In the genomic region with DNA sequence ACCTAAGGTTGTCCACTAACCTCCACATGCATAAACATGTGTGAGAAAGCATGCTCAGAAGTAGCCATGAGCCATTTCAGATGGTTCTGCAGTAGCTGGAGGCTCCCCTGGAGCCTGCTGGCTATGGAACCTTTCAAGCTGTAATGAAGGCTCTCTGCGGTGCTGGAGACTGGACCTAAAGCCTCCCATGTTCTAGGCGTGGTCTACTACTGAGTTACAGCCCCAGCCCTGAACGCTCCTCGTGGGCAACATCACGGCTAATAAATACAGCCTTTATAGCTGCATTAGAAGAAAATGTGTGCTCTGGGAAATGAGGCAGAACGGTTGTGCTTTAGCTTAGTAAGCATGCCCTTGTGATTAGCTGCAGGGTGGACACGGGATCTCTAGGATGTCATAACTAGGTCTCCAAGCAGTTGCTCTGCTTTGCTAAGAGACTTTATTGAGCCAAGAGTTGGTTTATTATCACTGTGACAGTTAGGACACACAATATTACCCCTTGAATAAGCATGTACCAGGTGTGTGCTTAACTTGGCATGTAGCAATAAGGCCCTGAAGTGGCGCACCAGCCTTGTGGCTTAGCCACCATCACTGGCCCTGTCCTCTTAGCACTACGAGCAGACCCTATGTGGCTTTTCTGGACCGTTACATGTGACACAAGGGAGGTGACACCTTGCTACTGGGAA, we compare ENCODE assay signal across 15 mouse cellular contexts.
DNase-seq lines count a peak whose midpoint lies in the region; ATAC-seq and TF ChIP-seq lines count a peak whose summit lies in the region.
"Had no signal": no experiment of that assay in that cellular context is flagged by ENCODE, and none has a peak within 500 bp of the region (broad histone marks: within the 10 kb centered on the region; RNA-seq: fewer than 3 reads in every experiment).

No protein-coding gene starts in this region.

- H3K4me3 ChIP-seq in gastrocnemius, adult 2 months: no peak overlapping the region
- H3K4me3 ChIP-seq in hindbrain, embryonic 16.5 days (ENCODE audit: low read length): no peak overlapping the region
- no peak overlapping the region for H3K4me3 ChIP-seq in hindbrain, embryonic 11.5 days (ENCODE audit: low read depth, low read length)
- no peak overlapping the region for H3K4me3 ChIP-seq in spleen, adult 2 months (ENCODE audit: extremely low read depth, insufficient read depth, insufficient read length)
- H3K4me3 ChIP-seq: embryonic facial prominence, embryonic 15.5 days; midbrain, embryonic 10.5 days had no signal

- no peak overlapping the region for H3K9ac ChIP-seq in hindbrain, embryonic 16.5 days (ENCODE audit: low read depth, low read length)
- H3K9ac ChIP-seq in hindbrain, embryonic 11.5 days (ENCODE audit: low read depth, low read length): no peak overlapping the region
- H3K9ac ChIP-seq: embryonic facial prominence, embryonic 15.5 days; lung, embryonic 14.5 days had no signal

- 78% methylated on average over 10 of the region's 10 CpGs for WGBS in hindbrain, embryonic 16.5 days
- WGBS in hindbrain, embryonic 11.5 days: 87% methylated on average over 10 of the region's 10 CpGs
- 58% methylated on average over 10 of the region's 10 CpGs for WGBS in spleen, adult 2 months

- H3K4me2 ChIP-seq in hindbrain, embryonic 16.5 days (ENCODE audit: low read length): no peak overlapping the region
- H3K4me2 ChIP-seq in hindbrain, embryonic 11.5 days (replicated peaks; ENCODE audit: low read depth, low read length): no peak overlapping the region
- H3K4me2 ChIP-seq: embryonic facial prominence, embryonic 15.5 days; lung, embryonic 14.5 days had no signal

- no peak for DNase-seq in gastrocnemius, adult 2 months
- DNase-seq in gastrocnemius, postnatal 14 days: no peak
- no peak for DNase-seq in hindbrain, embryonic 11.5 days (ENCODE audit: low spot score)
- DNase-seq in spleen, adult 2 months (ENCODE audit: low read depth in 1 of 2, low spot score in 2 of 2): no peak
- no peak for DNase-seq in spleen, adult 18-20 months
- DNase-seq in layer of hippocampus, adult 11-12 months (ENCODE audit: low spot score): no peak
- no peak for DNase-seq in gastrocnemius, adult 18-20 months (ENCODE audit: low spot score)
- DNase-seq: cerebellum, postnatal 25 days; gastrocnemius, postnatal 10 days had no signal

- no peaks in the 10 kb centered on the region for H3K36me3 ChIP-seq in hindbrain, embryonic 16.5 days (ENCODE audit: control insufficient read depth, insufficient read depth, low read length)
- H3K36me3 ChIP-seq in hindbrain, embryonic 11.5 days (ENCODE audit: control insufficient read depth, insufficient read depth, low read length): no peaks in the 10 kb centered on the region
- peaks cover 16% of the 10 kb centered on the region for H3K36me3 ChIP-seq in spleen, adult 2 months (ENCODE audit: control insufficient read depth, insufficient read depth, low read length)
- H3K36me3 ChIP-seq: embryonic facial prominence, embryonic 15.5 days; midbrain, embryonic 10.5 days had no signal

- ATAC-seq in hindbrain, embryonic 16.5 days: 0 out of 2 replicates have a peak, but pooled peaks have one; percentile 34
- ATAC-seq in hindbrain, embryonic 11.5 days (ENCODE audit: low FRiP score): no peak
- ATAC-seq: forebrain, embryonic 14.5 days; Patski had no signal

- H3K9me3 ChIP-seq in hindbrain, embryonic 16.5 days (ENCODE audit: control insufficient read depth, low read length): no peaks in the 10 kb centered on the region
- H3K9me3 ChIP-seq in hindbrain, embryonic 11.5 days (ENCODE audit: control insufficient read depth, low read length): no peaks in the 10 kb centered on the region
- H3K9me3 ChIP-seq: embryonic facial prominence, embryonic 15.5 days; midbrain, embryonic 10.5 days had no signal

- H3K4me1 ChIP-seq in hindbrain, embryonic 16.5 days (ENCODE audit: control insufficient read depth, insufficient read depth, low read depth, low read length): no peaks in the 10 kb centered on the region
- H3K4me1 ChIP-seq in hindbrain, embryonic 11.5 days (replicated peaks; ENCODE audit: control insufficient read depth, insufficient read depth, low read length): no peaks in the 10 kb centered on the region
- peaks cover 6% of the 10 kb centered on the region; the same call in 1 of the 2 replicates for H3K4me1 ChIP-seq in spleen, adult 2 months (ENCODE audit: control insufficient read depth, insufficient read depth, insufficient read length)

- intact Hi-C loops in gastrocnemius, adult 2 months (cut with DNase I): no loop called here
- intact Hi-C loops in gastrocnemius, postnatal 14 days (cut with DNase I; ENCODE audit: low total_unique reads): no loop called here

- no peak for TF ChIP-seq POLR2A in spleen, adult 2 months (IDR thresholded peaks at IDR 0.05; ENCODE audit: low read depth, low read length)

- TF ChIP-seq CTCF in gastrocnemius, adult 2 months (IDR thresholded peaks at IDR 0.05): no peak
- TF ChIP-seq CTCF in spleen, adult 2 months (IDR thresholded peaks at IDR 0.05; ENCODE audit: extremely low read depth, insufficient read depth, insufficient read length, insufficient replicate concordance): no peak

- H3K27me3 ChIP-seq in hindbrain, embryonic 16.5 days (replicated peaks; ENCODE audit: control insufficient read depth, insufficient read depth, low read length): no peaks in the 10 kb centered on the region
- no peaks in the 10 kb centered on the region for H3K27me3 ChIP-seq in hindbrain, embryonic 11.5 days (ENCODE audit: control insufficient read depth, insufficient read depth, low read length)
- H3K27me3 ChIP-seq in spleen, adult 2 months (ENCODE audit: control insufficient read depth, insufficient read depth, low read length): no peaks in the 10 kb centered on the region
- H3K27me3 ChIP-seq: embryonic facial prominence, embryonic 15.5 days; Patski had no signal

- peak overlapping the region; percentile 73 for H3K27ac ChIP-seq in gastrocnemius, adult 2 months
- no peak overlapping the region for H3K27ac ChIP-seq in hindbrain, embryonic 16.5 days (ENCODE audit: low read depth, low read length)
- H3K27ac ChIP-seq in hindbrain, embryonic 11.5 days (ENCODE audit: low read depth, low read length): no peak overlapping the region
- H3K27ac ChIP-seq in spleen, adult 2 months (ENCODE audit: insufficient read depth, low read length): peak overlapping the region; percentile 60
- H3K27ac ChIP-seq: embryonic facial prominence, embryonic 15.5 days; midbrain, embryonic 10.5 days had no signal

Comparison
In these comparisons a context has a peak if more than half of its experiments do, and no peak if none do; other contexts are left out.
1. H3K27ac ChIP-seq: peak in gastrocnemius, adult 2 months (single experiment) and spleen, adult 2 months (single experiment); none in hindbrain, embryonic 16.5 days (single experiment) and hindbrain, embryonic 11.5 days (single experiment).